Mouse (Mus musculus) neural tube, embryonic 14.5 days (tissue): ENCODE data around the gene Ablim1. TPM values are rescaled to one million over a fixed set of nuclear protein-coding genes. Genes with fewer than 3 reads are reported as not detected.

Experiments used
- ATAC-seq: fragments of 200-750 bp; cut with Nextera tagmentation; 2 replicates; pipeline ENCODE4 v1.8.0; 2017; ENCODE audit warnings: low read depth, mild to moderate bottlenecking, moderate TSS enrichment, moderate library complexity
- H3K27ac ChIP-seq: fragments of 300-500 bp; sonication (generic); 2 replicates; pipeline ENCODE4 v1.5.1; 2014; ENCODE audit warnings: low read depth, mild to moderate bottlenecking, control low read depth, low read length, moderate library complexity, mixed read lengths
- H3K27me3 ChIP-seq: fragments of 300-500 bp; sonication (generic); 2 replicates; pipeline ENCODE4 v1.6.1; 2014; ENCODE audit warnings: low read length; ENCODE audit not compliant: control insufficient read depth, insufficient read depth
- H3K36me3 ChIP-seq: fragments of 300-500 bp; sonication (generic); 2 replicates; pipeline ENCODE4 v1.6.1; 2014; ENCODE audit warnings: low read length, mixed read lengths; ENCODE audit not compliant: control insufficient read depth, insufficient read depth
- H3K4me1 ChIP-seq: fragments of 300-500 bp; sonication (generic); 2 replicates; pipeline ENCODE4 v1.6.1; 2014; ENCODE audit warnings: low read length; ENCODE audit not compliant: control insufficient read depth, insufficient read depth
- H3K4me2 ChIP-seq: fragments of 300-500 bp; sonication (generic); 2 replicates; pipeline ENCODE4 v1.6.1; 2014; ENCODE audit warnings: mild to moderate bottlenecking, low read depth, low read length, control low read depth
- H3K4me3 ChIP-seq: fragments of 300-500 bp; sonication (generic); 2 replicates; pipeline ENCODE4 v1.5.1; 2014; ENCODE audit warnings: low read depth, low read length, control low read depth, mixed read lengths
- H3K9ac ChIP-seq: fragments of 300-500 bp; sonication (generic); replicated peaks from 2 replicates; pipeline ENCODE4 v1.6.1; 2014; ENCODE audit warnings: low read depth, mild to moderate bottlenecking, control low read depth, low read length, mixed read lengths
- H3K9me3 ChIP-seq: fragments of 300-500 bp; sonication (generic); 2 replicates; pipeline ENCODE4 v1.6.1; 2016; ENCODE audit warnings: low read length; ENCODE audit not compliant: control insufficient read depth
- WGBS: fragments of 180-500 bp; shearing (Covaris S2); extraction: QIAGEN DNeasy Blood & Tissue Kit; methylation state at CpG from one replicate; pipeline ENCODE4 v1.1.7; 2014; 5-methylcytosine and 5-hydroxymethylcytosine counted together
- polyA plus RNA-seq: library from polyadenylated mRNA; unstranded; fragments of >200 nt; fragmentation: Nextera tagmentation; extraction: Ambion mirVana; gene quantifications from 2 replicates; pipeline ENCODE4 v1.2.1, GENCODE M21; 2014

Gene Ablim1
- polyA plus RNA-seq, 1 experiment from 2014 or later, result 47.4 TPM

GRCm38 (mm10) chr19:57230996-57231395 lies 83.7 kb downstream of the Ablim1 start:
- H3K27me3 ChIP-seq, result no peaks in the 10 kb centered on the region
- H3K4me3 ChIP-seq, result no peak overlapping the region
- H3K27ac ChIP-seq, result no peak overlapping the region
- no peak overlapping the region for H3K4me2 ChIP-seq
- no peak overlapping the region for H3K9ac ChIP-seq
- H3K4me1 ChIP-seq, result no peaks in the 10 kb centered on the region
- ATAC-seq, result no peak
- no peaks in the 10 kb centered on the region for H3K9me3 ChIP-seq
- H3K36me3 ChIP-seq, result no peaks in the 10 kb centered on the region
- 70% methylated on average over 4 of the region's 4 CpGs for WGBS

DNA sequence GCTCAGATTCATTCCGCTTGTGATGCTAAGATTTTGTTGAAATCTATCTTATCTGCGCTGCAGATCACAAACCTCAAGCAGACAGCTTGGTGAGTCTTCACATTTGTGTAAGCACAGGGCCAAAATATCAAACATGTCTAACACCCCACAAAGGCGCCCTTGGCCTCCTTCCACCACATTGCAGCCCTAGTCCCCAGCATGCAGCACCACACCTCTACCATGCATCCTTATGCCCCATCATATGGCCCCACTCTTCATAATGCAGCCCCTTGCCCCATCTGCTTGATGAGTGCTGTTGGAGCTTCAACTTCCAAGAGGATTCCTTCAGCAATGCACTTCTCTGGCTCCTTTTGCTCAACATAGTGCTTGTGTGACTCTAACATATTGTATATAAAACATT lies 85.6 kb downstream of the Ablim1 start:
- no peak overlapping the region for H3K4me2 ChIP-seq
- H3K4me1 ChIP-seq, result no peaks in the 10 kb centered on the region
- no peak overlapping the region for H3K27ac ChIP-seq
- H3K9ac ChIP-seq, result no peak overlapping the region
- 95% methylated on average over 3 of the region's 3 CpGs for WGBS
- no peaks in the 10 kb centered on the region for H3K36me3 ChIP-seq
- no peak overlapping the region for H3K4me3 ChIP-seq
- no peak for ATAC-seq
- no peaks in the 10 kb centered on the region for H3K9me3 ChIP-seq
- H3K27me3 ChIP-seq, result no peaks in the 10 kb centered on the region

DNA sequence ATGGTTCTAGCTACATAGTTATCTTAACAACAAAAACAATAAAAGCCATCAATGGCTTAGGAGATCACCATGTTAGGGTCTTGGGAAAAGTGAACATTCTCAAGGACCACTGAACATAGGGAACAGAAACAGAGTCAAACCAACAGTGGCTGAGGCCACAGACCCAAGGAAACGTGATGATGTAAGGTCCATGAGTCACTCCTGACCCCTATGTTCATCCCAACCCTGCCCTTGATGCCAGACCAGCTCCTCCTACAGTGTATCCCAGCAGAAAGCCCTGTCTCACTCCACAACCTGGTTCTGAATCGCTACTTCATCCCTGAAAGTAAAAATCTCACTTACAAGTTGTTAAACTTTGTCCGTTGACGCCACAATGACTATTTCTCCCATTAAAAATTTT lies 86.1 kb downstream of the Ablim1 start:
- Histone ChIP-seq H3K4me3 (no peak overlapping the region), H3K36me3 (no peaks in the 10 kb centered on the region), H3K27me3 (no peaks in the 10 kb centered on the region), H3K4me2 (no peak overlapping the region), H3K4me1 (no peaks in the 10 kb centered on the region), H3K27ac (no peak overlapping the region), H3K9me3 (no peaks in the 10 kb centered on the region), H3K9ac (no peak overlapping the region)
- 82% methylated on average over 4 of the region's 4 CpGs for WGBS
- no peak for ATAC-seq

DNA sequence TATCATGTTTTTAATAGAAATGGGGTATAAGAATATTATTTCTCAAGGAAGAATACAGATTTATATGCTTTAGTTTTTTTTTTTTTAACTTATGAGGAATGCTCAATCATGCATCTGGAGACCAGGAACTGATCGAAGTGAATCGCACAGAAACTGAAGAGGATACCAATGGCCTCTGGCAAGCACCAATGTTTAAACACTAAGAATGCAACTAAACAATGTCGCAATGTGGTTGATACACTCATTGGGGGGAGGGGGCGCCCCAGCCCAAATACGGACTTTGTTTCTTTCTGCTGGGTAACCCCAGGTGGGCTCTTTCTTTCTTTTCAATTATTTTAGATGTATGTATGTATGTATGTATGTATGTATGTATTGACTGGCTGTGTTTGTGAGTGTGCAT lies 90.3 kb downstream of the Ablim1 start:
- Histone ChIP-seq H3K4me2 (no peak overlapping the region), H3K9me3 (no peaks in the 10 kb centered on the region), H3K36me3 (no peaks in the 10 kb centered on the region), H3K9ac (no peak overlapping the region), H3K27me3 (no peaks in the 10 kb centered on the region), H3K4me3 (no peak overlapping the region), H3K27ac (no peak overlapping the region), H3K4me1 (0 out of 2 replicates have a peak, but pooled peaks cover 4% of the 10 kb centered on the region)
- no peak for ATAC-seq
- WGBS, result 91% methylated on average over 5 of the region's 5 CpGs

- ATAC-seq, result no peak
- H3K9me3 ChIP-seq, result no peaks in the 10 kb centered on the region
- 54% methylated on average over 3 of the region's 3 CpGs for WGBS
- H3K9ac ChIP-seq, result no peak overlapping the region
- H3K4me1 ChIP-seq, result 0 out of 2 replicates have a peak, but pooled peaks cover 4% of the 10 kb centered on the region
- no peaks in the 10 kb centered on the region for H3K36me3 ChIP-seq
- H3K4me2 ChIP-seq, result no peak overlapping the region
- no peak overlapping the region for H3K4me3 ChIP-seq
- no peak overlapping the region for H3K27ac ChIP-seq
- H3K27me3 ChIP-seq, result no peaks in the 10 kb centered on the region
Measured at GRCm38 (mm10) chr19:57223686-57224085, 91.0 kb downstream of the Ablim1 start.

GRCm38 (mm10) chr19:57222657-57223056 lies 92.1 kb downstream of the Ablim1 start:
- no peak for ATAC-seq
- Histone ChIP-seq H3K27me3 (no peaks in the 10 kb centered on the region), H3K27ac (no peak overlapping the region), H3K36me3 (no peaks in the 10 kb centered on the region), H3K4me1 (0 out of 2 replicates have a peak, but pooled peaks cover 4% of the 10 kb centered on the region), H3K4me3 (no peak overlapping the region), H3K9ac (no peak overlapping the region), H3K9me3 (no peaks in the 10 kb centered on the region), H3K4me2 (no peak overlapping the region)
- WGBS, result 92% methylated on average over 6 of the region's 6 CpGs

DNA sequence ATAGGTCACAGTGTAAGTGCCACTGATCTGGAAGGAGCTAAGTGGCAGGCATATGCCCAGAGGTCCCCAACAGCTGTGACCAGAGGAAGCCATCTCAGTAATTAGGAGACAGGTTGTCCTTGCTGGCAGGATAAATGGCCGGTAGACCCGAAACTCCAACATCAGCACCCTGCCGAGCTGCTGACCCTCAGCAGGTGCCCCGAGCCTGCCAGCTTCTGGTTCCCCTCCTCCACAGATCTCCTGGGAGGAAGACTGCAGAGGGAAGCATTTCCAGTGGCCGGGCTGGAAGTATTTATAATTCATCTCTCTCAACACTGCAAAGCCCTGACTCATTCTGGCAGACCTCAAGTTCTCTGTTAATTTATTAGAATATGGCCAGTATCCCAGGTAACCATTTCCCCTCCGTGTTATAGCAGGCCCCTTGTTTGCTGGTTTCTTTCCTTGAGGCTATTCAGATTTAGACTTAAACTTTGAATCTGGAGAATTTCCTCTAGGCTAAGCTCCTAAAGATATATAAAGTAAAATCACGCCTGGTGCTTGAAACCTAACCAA lies 93.0 kb downstream of the Ablim1 start:
- Histone ChIP-seq H3K36me3 (no peaks in the 10 kb centered on the region), H3K9me3 (no peaks in the 10 kb centered on the region), H3K4me1 (0 out of 2 replicates have a peak, but pooled peaks cover 4% of the 10 kb centered on the region), H3K9ac (no peak overlapping the region), H3K4me2 (no peak overlapping the region), H3K27ac (no peak overlapping the region), H3K4me3 (no peak overlapping the region), H3K27me3 (no peaks in the 10 kb centered on the region)
- ATAC-seq, result no peak
- 43% methylated on average over 7 of the region's 7 CpGs for WGBS

DNA sequence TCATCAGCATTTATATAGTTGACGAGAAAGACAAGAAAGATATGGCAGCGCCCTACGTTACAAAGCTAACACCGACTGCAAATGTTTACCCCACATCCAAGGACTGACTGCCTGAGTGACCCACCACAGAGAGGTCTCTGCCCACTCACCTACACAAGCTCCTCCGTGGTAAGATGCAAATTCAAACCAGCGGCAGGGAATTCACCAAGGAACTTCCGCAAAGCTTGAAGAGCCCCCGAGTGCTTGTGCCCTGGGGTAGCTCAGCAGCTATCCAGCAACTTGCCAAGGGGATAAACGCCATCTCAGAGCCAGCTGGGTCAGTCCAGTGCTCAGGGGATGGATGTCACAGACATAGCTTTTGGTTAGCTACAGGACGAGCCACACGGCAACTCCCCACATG lies 95.0 kb downstream of the Ablim1 start:
- Histone ChIP-seq H3K36me3 (no peaks in the 10 kb centered on the region), H3K4me1 (0 out of 2 replicates have a peak, but pooled peaks cover 4% of the 10 kb centered on the region), H3K9ac (no peak overlapping the region), H3K4me2 (no peak overlapping the region), H3K27ac (no peak overlapping the region), H3K9me3 (no peaks in the 10 kb centered on the region), H3K4me3 (no peak overlapping the region), H3K27me3 (no peaks in the 10 kb centered on the region)
- WGBS, result 71% methylated on average over 11 of the region's 11 CpGs
- no peak for ATAC-seq

- no peak for ATAC-seq
- no peaks in the 10 kb centered on the region for H3K9me3 ChIP-seq
- H3K27ac ChIP-seq, result no peak overlapping the region
- no peak overlapping the region for H3K9ac ChIP-seq
- WGBS, result 85% methylated on average over 4 of the region's 4 CpGs
- H3K36me3 ChIP-seq, result no peaks in the 10 kb centered on the region
- H3K4me3 ChIP-seq, result no peak overlapping the region
- 0 out of 2 replicates have a peak, but pooled peaks cover 4% of the 10 kb centered on the region for H3K4me1 ChIP-seq
- no peak overlapping the region for H3K4me2 ChIP-seq
- H3K27me3 ChIP-seq, result no peaks in the 10 kb centered on the region
Measured at GRCm38 (mm10) chr19:57217161-57217560, 97.6 kb downstream of the Ablim1 start.
